Mouse (Mus musculus): Measurements from ENCODE around the gene Armc2.

Armc2 gene

GRCm38 (mm10) chr10:42014086-42014485, 4.2 kb downstream of the Armc2 start:
- no peak for DNase-seq (ENCODE audit: low spot score)

DNA sequence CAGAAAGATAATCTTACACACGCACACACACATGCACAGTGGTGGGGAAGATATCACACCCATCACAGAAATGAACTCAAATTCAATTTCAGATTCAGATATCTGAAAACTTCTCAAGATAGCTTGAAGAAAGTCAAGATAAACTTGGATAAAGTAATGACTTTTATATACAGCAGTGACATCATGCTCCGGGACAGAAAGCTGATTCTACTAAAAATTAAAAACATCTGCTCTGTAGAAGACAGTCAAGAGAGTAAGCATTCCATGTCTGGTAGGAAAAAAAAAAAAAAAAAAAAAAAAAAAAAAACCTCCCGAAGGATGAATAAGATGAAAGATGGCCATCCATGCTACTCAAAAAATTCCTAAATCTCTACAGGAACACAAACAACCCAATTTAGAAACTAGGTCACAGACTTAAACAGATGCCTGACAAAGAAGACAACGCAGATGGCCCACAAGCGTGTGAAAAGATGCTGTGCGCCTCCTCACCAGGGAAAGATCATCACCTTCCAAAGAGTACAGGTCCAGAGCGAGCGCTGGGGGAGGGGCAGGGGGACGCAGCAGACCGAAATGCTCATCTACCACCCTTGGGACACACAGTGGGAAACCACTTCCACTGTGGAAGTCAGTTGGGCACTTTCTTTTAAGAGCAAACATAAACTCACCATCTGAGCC, 7.3 kb downstream of the Armc2 start:
- DNase-seq (ENCODE audit: low spot score), result no peak

DNA sequence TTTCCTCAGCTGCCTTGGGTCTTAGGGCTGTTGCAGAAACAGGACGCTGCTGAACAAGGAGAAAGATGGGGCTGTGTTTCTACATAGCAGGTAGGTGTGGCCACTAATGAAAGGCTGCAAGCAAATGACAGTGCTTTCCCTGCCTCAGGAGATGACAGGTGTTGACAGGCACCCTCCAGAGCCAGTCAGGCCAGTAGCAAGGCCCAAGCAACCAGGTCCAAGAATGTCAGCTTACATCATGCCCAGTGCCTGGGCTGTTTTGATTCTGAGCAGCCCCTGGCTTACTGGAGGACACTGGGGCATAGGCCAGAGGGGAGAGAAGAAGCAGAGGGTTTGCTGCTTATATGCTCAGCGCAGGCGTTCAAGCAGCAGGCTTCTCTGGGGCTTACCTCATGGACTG, 13.0 kb downstream of the Armc2 start:
- DNase-seq (ENCODE audit: low spot score), result no peak

DNA sequence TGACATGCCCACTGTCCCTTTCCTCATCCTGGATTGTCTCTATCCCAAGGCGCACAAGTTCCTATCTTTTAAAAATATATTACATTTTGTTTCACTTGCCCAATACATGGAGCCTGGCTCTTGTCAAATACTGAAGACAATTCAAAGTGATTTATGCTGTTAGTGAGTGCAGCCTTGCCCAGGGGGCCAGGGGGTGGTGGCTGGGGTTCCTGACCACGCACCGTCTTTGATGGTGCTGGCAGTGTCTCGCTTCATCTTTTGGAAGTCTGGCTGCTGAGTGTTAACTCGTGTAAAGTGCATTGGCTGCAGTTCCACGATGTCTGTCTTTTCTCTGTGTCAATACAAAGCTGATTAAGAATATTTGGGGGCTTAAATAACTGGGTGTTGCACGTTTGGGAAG, 13.6 kb downstream of the Armc2 start:
- DNase-seq (ENCODE audit: low spot score), result no peak

GRCm38 (mm10) chr10:42004056-42004455, 14.2 kb downstream of the Armc2 start:
- DNase-seq (ENCODE audit: low spot score), result no peak

- no peak for DNase-seq (ENCODE audit: low spot score)
These were observed 14.7 kb downstream of the Armc2 start for GRCm38 (mm10) chr10:42003576-42003975.

- DNase-seq (ENCODE audit: low spot score), result no peak
These were observed 15.8 kb downstream of the Armc2 start for GRCm38 (mm10) chr10:42002436-42002835.

- no peak for DNase-seq (ENCODE audit: low spot score)
These were observed 17.0 kb downstream of the Armc2 start for GRCm38 (mm10) chr10:42001260-42001659.

GRCm38 (mm10) chr10:41997691-41998178, 20.5 kb downstream of the Armc2 start:
- DNase-seq (ENCODE audit: low spot score), result peak; percentile 84

- no peak for DNase-seq (ENCODE audit: low spot score)
These were observed 22.1 kb downstream of the Armc2 start for GRCm38 (mm10) chr10:41996157-41996556.

DNA sequence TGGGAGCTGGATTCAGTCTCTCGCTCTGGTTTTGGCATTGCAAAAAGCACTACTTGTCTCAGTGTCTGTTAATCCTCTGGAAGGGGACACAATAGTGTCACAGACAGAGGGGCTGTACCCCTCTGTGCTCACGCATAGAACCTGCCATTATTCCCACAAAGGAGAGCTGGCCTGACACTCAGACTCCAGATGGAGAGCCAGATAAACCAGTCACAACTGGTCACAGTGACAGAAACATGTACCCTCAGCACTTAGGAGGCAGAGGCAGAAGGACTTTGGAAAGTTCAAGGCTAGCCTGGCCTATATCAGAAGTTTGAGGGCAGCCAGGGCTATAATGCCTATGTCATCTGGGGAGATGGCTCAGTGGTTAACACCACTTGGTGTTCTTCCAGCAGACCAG, 23.2 kb downstream of the Armc2 start:
- DNase-seq (ENCODE audit: low spot score), result no peak

DNA sequence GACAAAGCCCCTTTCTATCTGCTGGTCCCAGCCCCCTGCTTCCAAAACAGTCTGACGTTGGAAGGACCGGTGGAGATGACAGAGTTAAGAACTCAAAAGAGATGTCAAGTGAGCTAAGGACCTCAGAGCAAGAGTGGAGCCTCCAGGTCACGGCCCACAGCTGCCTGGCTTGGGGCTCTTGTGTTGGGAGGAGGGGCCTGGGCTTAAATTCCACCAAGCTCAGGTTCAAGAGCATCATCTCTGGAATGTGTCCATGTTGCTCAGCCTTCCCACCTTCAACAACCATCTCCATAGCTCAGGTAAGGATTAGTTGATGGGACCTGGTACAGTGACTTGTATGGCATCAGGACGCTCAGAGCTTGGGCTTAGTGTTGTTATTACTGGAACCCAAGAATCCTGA, 23.7 kb downstream of the Armc2 start:
- no peak for DNase-seq (ENCODE audit: low spot score)

GRCm38 (mm10) chr10:41992059-41992440, 26.2 kb downstream of the Armc2 start:
- DNase-seq (ENCODE audit: low spot score), result no peak

DNA sequence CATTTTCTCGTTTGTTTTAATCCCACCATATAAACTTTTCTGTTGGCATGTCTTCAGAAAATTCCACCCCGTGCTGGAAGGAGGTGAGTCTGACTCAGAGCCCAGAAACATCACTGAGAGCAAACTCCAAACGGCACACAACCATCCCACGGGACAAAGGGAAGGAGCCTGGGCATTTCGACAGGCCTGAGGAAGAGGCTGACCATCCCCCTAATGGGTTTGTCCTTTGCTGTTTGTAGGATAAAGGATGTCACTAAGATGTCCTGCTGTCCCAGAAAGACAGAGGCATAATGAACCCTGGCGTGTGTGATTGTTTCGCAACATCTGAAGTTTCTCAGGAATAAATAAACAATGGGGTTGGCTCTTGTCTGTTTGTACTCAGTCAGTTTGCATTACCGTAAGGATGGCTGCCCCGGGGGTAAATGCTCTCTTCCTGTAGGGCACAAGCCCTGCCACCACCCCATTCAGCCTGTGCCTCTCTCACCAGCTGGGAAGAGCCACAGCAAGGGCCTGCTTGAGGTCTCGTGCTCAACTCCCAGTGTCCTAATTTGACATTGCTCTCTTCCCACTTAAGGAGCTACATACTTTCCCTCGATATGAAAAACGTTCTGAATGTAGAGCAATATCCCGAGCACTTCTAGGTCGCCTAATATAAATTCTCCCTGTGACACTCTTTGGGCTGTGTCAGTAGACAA, 26.7 kb downstream of the Armc2 start:
- DNase-seq (ENCODE audit: low spot score), result no peak

- no peak for DNase-seq (ENCODE audit: low spot score)
These were observed 27.3 kb downstream of the Armc2 start for GRCm38 (mm10) chr10:41990896-41991295.

DNA sequence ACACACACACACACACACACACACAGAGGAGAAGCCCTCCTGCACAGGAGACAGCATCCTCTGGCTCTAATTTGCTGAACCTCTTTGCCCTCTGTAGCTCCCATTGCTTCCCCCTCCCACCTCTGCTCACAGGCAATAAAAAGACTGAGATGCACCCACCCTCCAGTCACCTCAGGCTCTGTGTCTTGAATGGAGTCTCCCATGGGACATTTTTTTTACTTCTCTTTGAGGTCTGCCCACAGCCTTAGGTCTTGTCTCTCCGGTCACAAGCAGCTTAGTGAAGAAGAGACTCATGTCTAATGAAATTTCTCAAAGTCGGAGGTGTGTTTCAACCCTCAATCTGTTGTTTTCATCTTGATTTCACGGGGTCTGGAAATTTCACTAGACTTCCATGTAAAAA, 29.3 kb downstream of the Armc2 start:
- no peak for DNase-seq (ENCODE audit: low spot score)

- no peak for DNase-seq (ENCODE audit: low spot score)
These were observed 32.1 kb downstream of the Armc2 start for GRCm38 (mm10) chr10:41986126-41986525.

DNA sequence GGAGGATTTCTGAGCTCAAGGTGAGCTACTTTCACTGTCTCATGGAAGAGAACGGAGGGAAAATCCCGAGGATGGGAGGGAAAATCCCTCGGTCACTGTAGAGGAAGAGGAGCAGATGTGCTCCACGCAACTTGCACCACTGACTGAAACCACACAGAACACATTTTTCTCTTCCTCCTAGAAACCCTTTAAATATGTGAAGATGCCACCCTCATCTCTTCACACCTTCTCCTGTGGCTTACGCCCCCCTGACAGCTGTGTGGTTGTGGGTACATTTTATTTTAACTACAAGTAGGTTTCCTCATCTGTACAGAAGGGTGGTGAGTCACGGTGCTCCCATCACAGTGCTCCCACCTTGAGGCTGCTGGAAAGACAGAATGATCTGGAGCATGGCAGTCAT, 34.0 kb downstream of the Armc2 start:
- no peak for DNase-seq (ENCODE audit: low spot score)

GRCm38 (mm10) chr10:41982821-41983220, 35.4 kb downstream of the Armc2 start:
- DNase-seq (ENCODE audit: low spot score), result no peak

- DNase-seq (ENCODE audit: low spot score), result peak; percentile 51
These were observed 37.4 kb downstream of the Armc2 start for GRCm38 (mm10) chr10:41980772-41981383.

DNA sequence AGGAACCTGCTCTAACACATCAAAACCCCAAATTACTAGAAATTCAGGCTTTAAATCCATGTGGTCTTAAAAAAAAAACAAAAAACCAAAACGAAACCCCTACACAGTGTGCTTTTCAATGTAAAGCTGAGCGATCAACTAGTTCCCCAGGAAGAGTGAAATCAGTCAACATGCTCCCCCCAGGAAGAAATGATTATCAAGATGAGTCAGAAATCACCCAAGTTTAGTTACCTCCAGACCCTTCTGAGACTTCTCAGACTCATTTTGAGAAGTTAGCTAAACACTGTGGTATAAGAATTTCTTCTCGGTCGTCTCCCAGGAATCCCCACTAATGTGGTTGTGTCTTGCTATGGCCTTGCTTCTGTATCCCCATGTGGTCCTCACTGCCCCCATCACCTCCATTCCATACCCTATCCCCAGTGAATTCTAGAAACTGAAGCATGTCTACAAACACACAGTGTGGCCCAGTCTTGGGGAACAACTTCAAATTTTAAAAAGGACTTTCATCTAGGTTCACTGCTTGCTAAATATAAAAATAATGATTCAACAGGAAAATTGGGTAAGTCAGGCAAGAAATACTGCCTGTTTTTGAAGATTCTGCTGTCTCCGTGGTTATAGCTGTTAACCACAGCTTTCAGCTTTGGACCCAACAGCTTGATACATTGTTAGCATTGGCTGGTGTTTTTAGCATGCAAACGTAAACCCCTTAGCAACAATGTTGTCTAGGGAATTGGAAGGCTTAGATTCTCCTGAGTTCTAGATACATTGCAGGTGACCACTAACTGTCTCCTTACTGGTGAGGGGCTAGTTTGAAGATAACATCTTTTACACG, 39.6 kb downstream of the Armc2 start:
- no peak for DNase-seq (ENCODE audit: low spot score)

GRCm38 (mm10) chr10:41972676-41973075, 45.6 kb downstream of the Armc2 start:
- no peak for DNase-seq (ENCODE audit: low spot score)

Data from ovary, postnatal 36 days (tissue).